Mouse (Mus musculus) stomach, postnatal 0 days (tissue): ENCODE measurements at regions not wholly inside any gene's neighbourhood (a gene's known extent, or its start where the extent isn't known, plus 50 kb on each side); places are given as distances from the start of the nearest gene placed in this dataset.

Experiments used
- CTCF ChIP-seq: IDR thresholded peaks from 2 replicates; pipeline ENCODE4 v1.5.1; 2016; ENCODE audit warnings: antibody characterized with exemption, low read depth, mild to moderate bottlenecking, moderate library complexity
- EP300 ChIP-seq: optimal IDR thresholded peaks from 2 replicates; pipeline ENCODE3; 2016; ENCODE audit warnings: antibody characterized with exemption

DNA sequence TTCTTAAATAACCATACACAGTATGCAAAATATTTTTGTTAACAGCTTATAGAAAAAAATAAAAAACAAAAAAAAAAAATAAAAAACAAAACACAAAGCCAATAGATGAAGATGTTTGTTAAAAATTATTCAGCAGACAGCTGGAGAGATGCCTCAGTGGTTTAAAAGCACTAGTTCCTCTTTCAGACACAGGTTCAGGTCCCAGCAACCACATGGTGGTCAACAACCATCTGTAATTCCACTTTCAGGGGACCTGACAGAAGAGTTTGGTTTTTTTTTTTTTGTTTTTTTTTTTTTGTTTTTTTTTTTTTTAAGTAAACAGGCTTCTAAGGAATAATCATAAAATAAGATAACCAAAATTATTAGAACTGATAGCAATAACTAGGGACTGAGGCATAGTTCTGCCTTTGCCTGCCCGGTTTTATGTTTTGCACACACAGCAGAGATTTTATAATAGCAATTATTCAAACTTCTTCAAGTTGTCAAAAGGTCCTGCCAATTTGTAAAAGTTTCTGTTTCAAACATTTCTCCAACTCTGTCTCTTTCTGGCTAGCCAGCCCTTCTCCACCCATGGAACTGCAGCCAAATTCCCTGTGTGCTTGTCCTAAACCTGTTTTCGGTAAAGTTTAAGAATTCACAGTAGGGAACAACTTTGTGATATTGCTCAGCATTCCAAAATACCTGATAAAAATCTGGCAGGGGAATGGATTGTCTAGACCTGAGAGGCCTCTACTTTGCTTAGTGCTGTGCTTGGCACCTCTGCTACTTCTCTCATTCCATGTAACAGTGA lies 101.3 kb upstream of the Mbnl1 start:
- TF ChIP-seq EP300 (no peak), CTCF (no peak)
